Mouse (Mus musculus) brain, embryonic 18.5 days (tissue): ENCODE results near the gene Cyfip2.
A peak's percentile ranks its signal among the peaks of the same experiment; 100 is the strongest.

Experiments
- DNase-seq: peaks from one replicate; pipeline ENCODE4 v3.0.0-alpha.2; 2012; ENCODE audit warnings: low read depth, low spot score

Gene Cyfip2

GRCm38 (mm10) chr11:46312523-46313035 lies at the start of gene Cyfip2:
Gene Cyfip2, minus strand, starts transcription at chr11:46312859.
- DNase-seq = no peak

GRCm38 (mm10) chr11:46360991-46361665 lies 48.5 kb upstream of the Cyfip2 start:
- DNase-seq = no peak

GRCm38 (mm10) chr11:46358369-46358768 lies 45.7 kb upstream of the Cyfip2 start:
- no peak for DNase-seq

- DNase-seq = no peak
Measured at GRCm38 (mm10) chr11:46349681-46350410, 37.2 kb upstream of the Cyfip2 start.

- DNase-seq = no peak
Measured at GRCm38 (mm10) chr11:46348416-46348815, 35.8 kb upstream of the Cyfip2 start.

GRCm38 (mm10) chr11:46347756-46348155 lies 35.1 kb upstream of the Cyfip2 start:
- no peak for DNase-seq

GRCm38 (mm10) chr11:46343886-46344546 lies 31.4 kb upstream of the Cyfip2 start:
- DNase-seq = no peak

GRCm38 (mm10) chr11:46341960-46342359 lies 29.3 kb upstream of the Cyfip2 start:
- no peak for DNase-seq

- no peak for DNase-seq
Measured at GRCm38 (mm10) chr11:46336020-46336419, 23.4 kb upstream of the Cyfip2 start.

- no peak for DNase-seq
Measured at GRCm38 (mm10) chr11:46332217-46332616, 19.6 kb upstream of the Cyfip2 start.

- DNase-seq = no peak
Measured at GRCm38 (mm10) chr11:46326271-46327015, 13.8 kb upstream of the Cyfip2 start.

GRCm38 (mm10) chr11:46321559-46321958 lies 8.9 kb upstream of the Cyfip2 start:
- DNase-seq = no peak

- DNase-seq = no peak
Measured at GRCm38 (mm10) chr11:46314534-46314933, 1.9 kb upstream of the Cyfip2 start.

- DNase-seq = no peak
Measured at GRCm38 (mm10) chr11:46313851-46314250, 1.2 kb upstream of the Cyfip2 start.

GRCm38 (mm10) chr11:46311703-46312522 lies 746 bp downstream of the Cyfip2 start:
- peak; percentile 40 for DNase-seq

GRCm38 (mm10) chr11:46311181-46311702 lies 1.4 kb downstream of the Cyfip2 start:
- no peak for DNase-seq

- DNase-seq = peak; percentile 59
Measured at GRCm38 (mm10) chr11:46310647-46311063, 2.0 kb downstream of the Cyfip2 start.

- DNase-seq = no peak
Measured at GRCm38 (mm10) chr11:46309808-46310555, 2.7 kb downstream of the Cyfip2 start.

GRCm38 (mm10) chr11:46309111-46309741 lies 3.4 kb downstream of the Cyfip2 start:
- no peak for DNase-seq
